Mouse (Mus musculus) heart, postnatal 0 days (tissue): ENCODE results near the gene Scamp5. TPM values are rescaled to one million over a fixed set of nuclear protein-coding genes. Genes with fewer than 3 reads are reported as not detected.
A peak's percentile ranks its signal among the peaks of the same experiment; 100 is the strongest.

ENCODE experiments used
- ATAC-seq: fragments of 200-750 bp; cut with Nextera tagmentation; 2 replicates; pipeline ENCODE4 v1.8.0; 2017; ENCODE audit warnings: low read depth, moderate number of reproducible peaks, moderate library complexity; ENCODE audit not compliant: insufficient read depth
- DNase-seq: peaks from one replicate; pipeline ENCODE4 v3.0.0-alpha.2; 2016; ENCODE audit warnings: low spot score
- H3K27ac ChIP-seq: fragments of 300-500 bp; sonication (generic); 2 replicates; pipeline ENCODE4 v1.5.1; 2014; ENCODE audit warnings: low read depth, mild to moderate bottlenecking
- H3K27me3 ChIP-seq: fragments of 300-500 bp; sonication (generic); 2 replicates; pipeline ENCODE4 v1.6.1; 2014; ENCODE audit warnings: low read length, mixed read lengths; ENCODE audit not compliant: control insufficient read depth, insufficient read depth
- H3K36me3 ChIP-seq: fragments of 300-500 bp; sonication (generic); replicated peaks from 2 replicates; pipeline ENCODE4 v1.6.1; 2014; ENCODE audit warnings: low read length, mixed read lengths; ENCODE audit not compliant: control insufficient read depth, insufficient read depth
- H3K4me1 ChIP-seq: fragments of 300-500 bp; sonication (generic); 2 replicates; pipeline ENCODE4 v1.6.1; 2014; ENCODE audit warnings: antibody characterized with exemption; ENCODE audit not compliant: control insufficient read depth, insufficient read depth
- H3K4me2 ChIP-seq: fragments of 300-500 bp; sonication (generic); 2 replicates; pipeline ENCODE4 v1.6.1; 2014; ENCODE audit warnings: low read depth, mild to moderate bottlenecking, low read length, moderate library complexity
- H3K4me3 ChIP-seq: fragments of 300-500 bp; sonication (generic); 2 replicates; pipeline ENCODE4 v1.5.1; 2014; ENCODE audit warnings: low read depth, low read length
- H3K9ac ChIP-seq: fragments of 300-500 bp; sonication (generic); replicated peaks from 2 replicates; pipeline ENCODE4 v1.6.1; 2014; ENCODE audit warnings: low read depth, low read length, mixed read lengths
- H3K9me3 ChIP-seq: fragments of 300-500 bp; sonication (generic); replicated peaks from 2 replicates; pipeline ENCODE4 v1.6.1; 2016; ENCODE audit warnings: low read length; ENCODE audit not compliant: control insufficient read depth
- CTCF ChIP-seq: IDR thresholded peaks from 2 replicates; pipeline ENCODE4 v1.5.1; 2016; ENCODE audit warnings: antibody characterized with exemption, control low read depth, low read depth
- EP300 ChIP-seq: IDR thresholded peaks from 2 replicates; pipeline ENCODE4 v1.6.1; 2016; ENCODE audit warnings: antibody characterized with exemption, low read depth
- WGBS: fragments of 180-500 bp; shearing (Covaris S2); extraction: QIAGEN DNeasy Blood & Tissue Kit; methylation state at CpG from one replicate; pipeline ENCODE4 v1.1.7; 2014; 5-methylcytosine and 5-hydroxymethylcytosine counted together
- polyA plus RNA-seq: library from polyadenylated mRNA; unstranded; fragments of >200 nt; fragmentation: Nextera tagmentation; extraction: Ambion mirVana; gene quantifications from 2 replicates; pipeline ENCODE4 v1.2.1, GENCODE M21; 2015
- total RNA-seq: library from RNA; depleted of rRNA; stranded (reverse); fragments of >200 nt; gene quantifications from 2 replicates; pipeline ENCODE4 v1.2.3, GENCODE M21; 2014; ENCODE audit warnings: low replicate concordance

The Scamp5 gene
- total and polyA plus RNA-seq, 2 experiments from 2014 or later, result 7.0 to 16.1 TPM

DNA sequence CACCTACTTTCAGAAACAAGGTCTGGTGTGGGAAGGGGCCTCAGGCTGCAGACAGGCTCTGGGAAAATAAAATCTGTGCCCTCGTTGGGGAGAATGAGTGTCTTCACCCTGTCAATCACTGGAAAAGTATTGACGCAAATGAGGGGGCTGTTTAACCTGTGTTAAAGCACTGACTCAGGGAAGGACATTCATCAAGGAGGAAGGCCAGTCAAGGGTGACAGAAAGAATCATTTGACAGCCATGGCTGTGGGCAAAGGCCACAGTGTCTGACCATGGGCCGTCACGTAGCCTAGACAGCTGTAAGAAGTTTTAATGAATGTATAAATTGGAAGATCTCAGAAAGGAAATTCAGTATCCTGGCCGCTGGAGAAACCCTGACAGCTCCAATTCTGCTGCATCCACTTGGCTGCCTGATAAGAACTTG lies 46.2 kb downstream of the Scamp5 start:
- H3K9me3 ChIP-seq, result no peaks in the 10 kb centered on the region
- TF ChIP-seq CTCF (no peak), EP300 (no peak)
- DNase-seq (no peak), ATAC-seq (no peak)
- H3K27me3 ChIP-seq, result no peaks in the 10 kb centered on the region
- peak overlapping the region; percentile 86 for H3K27ac ChIP-seq
- H3K4me2 ChIP-seq, result no peak overlapping the region
- no peak overlapping the region for H3K4me3 ChIP-seq
- H3K36me3 ChIP-seq, result no peaks in the 10 kb centered on the region
- peaks cover 34% of the 10 kb centered on the region for H3K4me1 ChIP-seq
- H3K9ac ChIP-seq, result no peak overlapping the region
- 52% methylated on average over 5 of the region's 5 CpGs for WGBS

DNA sequence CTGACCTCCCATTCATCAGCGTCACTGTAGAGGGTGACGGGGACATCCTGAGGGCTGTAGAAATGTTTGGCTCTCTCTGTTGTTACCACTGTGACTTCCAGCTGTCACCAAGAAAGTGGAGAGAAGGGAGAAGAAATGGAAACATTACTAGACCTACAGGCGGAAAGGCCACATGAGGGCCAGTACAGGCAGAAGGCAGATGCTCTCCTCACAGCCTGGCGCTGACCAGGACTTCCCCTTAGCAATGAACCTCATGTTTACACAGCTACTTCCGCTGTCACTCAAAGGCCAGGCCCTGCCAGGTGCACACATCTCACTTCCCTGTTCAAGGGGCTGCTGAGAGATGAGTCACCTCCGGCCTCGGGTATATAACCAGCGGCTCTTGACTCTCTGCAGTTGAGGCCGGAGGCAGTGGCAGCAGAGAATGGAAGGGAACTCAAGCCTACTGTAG lies 46.7 kb downstream of the Scamp5 start:
- TF ChIP-seq CTCF, result peak; percentile 10; the same call in 1 of the 2 replicates
- 0 out of 2 replicates have a peak, but pooled peaks have one; percentile 24 for TF ChIP-seq EP300
- WGBS, result 35% methylated on average over 9 of the region's 9 CpGs
- Histone ChIP-seq H3K9me3 (no peaks in the 10 kb centered on the region), H3K9ac (no peak overlapping the region), H3K27me3 (no peaks in the 10 kb centered on the region), H3K4me2 (peak overlapping the region; percentile 33; the same call in 1 of the 2 replicates), H3K4me3 (no peak overlapping the region), H3K4me1 (peaks cover 34% of the 10 kb centered on the region), H3K36me3 (no peaks in the 10 kb centered on the region), H3K27ac (peak overlapping the region; percentile 86)
- DNase-seq (peak; percentile 78), ATAC-seq (peak; percentile 52)

- Histone ChIP-seq H3K9ac (peak overlapping the region; percentile 42), H3K4me3 (no peak overlapping the region), H3K4me2 (peak overlapping the region; percentile 33), H3K4me1 (peaks cover 34% of the 10 kb centered on the region), H3K27ac (peak overlapping the region; percentile 86), H3K9me3 (no peaks in the 10 kb centered on the region), H3K27me3 (no peaks in the 10 kb centered on the region), H3K36me3 (no peaks in the 10 kb centered on the region)
- TF ChIP-seq EP300 (no peak; the same call in none of the 2 replicates), CTCF (peak; percentile 31)
- WGBS, result 3% methylated on average over 20 of the region's 20 CpGs
- DNase-seq (peak; percentile 93), ATAC-seq (peak; percentile 92)
Measured at GRCm38 (mm10) chr9:57420321-57421120, 47.3 kb downstream of the Scamp5 start.

DNA sequence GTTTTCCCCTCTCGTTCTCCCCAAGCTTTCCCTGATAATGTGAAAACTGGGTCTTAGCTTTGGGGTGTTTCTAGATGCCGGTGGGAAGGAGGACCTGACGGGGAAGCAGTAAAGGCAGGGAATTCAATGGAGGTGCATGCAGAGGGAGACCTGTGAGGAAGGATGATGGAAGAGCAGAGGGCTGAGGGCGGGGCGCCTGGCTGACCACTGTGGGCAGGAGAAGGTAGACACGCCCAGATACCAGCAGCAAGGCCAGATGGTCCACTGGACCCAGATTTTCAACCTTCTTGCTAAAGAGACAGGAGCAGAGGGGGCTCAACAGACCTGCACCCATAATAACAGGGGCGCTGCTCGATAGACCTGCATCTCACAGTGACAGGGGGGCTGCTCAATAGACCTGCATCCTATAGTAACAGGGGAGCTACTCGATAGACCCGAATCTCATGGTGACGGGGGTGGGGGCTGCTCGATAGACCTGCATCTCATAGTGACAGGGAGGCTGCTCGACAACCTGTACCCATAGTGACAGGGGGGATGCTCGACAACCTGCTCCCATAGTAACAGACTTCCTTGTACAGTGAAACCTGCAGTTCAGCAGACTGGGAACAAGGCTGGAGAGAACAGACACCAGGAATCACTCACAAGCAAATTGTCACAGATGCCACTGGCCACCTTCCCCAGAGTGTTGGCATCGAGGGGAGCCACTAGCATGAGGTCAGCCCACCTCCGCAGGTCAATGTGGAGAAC lies 48.2 kb downstream of the Scamp5 start:
- Histone ChIP-seq H3K27me3 (no peaks in the 10 kb centered on the region), H3K4me1 (peaks cover 34% of the 10 kb centered on the region), H3K9me3 (no peaks in the 10 kb centered on the region), H3K4me3 (no peak overlapping the region), H3K36me3 (no peaks in the 10 kb centered on the region), H3K9ac (peak overlapping the region; percentile 42), H3K4me2 (0 out of 2 replicates have a peak overlapping the region, but pooled peaks have one; percentile 33), H3K27ac (peak overlapping the region; percentile 86)
- 81% methylated on average over 16 of the region's 16 CpGs for WGBS
- DNase-seq (no peak), ATAC-seq (no peak)
- TF ChIP-seq EP300, result no peak
- TF ChIP-seq CTCF, result no peak

DNA sequence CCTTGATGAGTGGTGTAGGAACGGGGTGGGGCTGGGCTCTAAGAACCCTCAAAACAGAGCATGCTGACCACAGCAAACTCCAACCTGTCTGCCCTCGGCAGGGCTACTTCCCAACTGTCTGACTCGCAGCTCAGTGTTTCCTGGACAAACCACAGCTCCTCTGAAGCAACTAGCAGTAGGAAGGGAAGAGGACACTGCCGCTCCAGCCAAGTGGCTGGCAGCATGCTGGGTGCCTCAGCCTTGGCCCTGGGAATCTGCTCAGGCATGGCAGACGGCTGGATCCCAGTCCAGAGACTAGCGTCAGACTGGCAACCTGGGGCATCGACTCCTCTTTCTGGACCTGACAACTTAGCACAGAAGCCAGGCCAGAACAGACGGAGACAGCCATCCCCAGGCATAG lies 50.5 kb downstream of the Scamp5 start:
- no peak for TF ChIP-seq CTCF
- TF ChIP-seq EP300, result no peak
- Histone ChIP-seq H3K36me3 (peaks cover 5% of the 10 kb centered on the region; the same call in 1 of the 2 replicates), H3K9ac (no peak overlapping the region), H3K9me3 (no peaks in the 10 kb centered on the region), H3K27ac (no peak overlapping the region), H3K4me1 (peaks cover 26% of the 10 kb centered on the region), H3K27me3 (no peaks in the 10 kb centered on the region), H3K4me3 (no peak overlapping the region), H3K4me2 (no peak overlapping the region)
- ATAC-seq, result no peak
- 82% methylated on average over 8 of the region's 8 CpGs for WGBS
- DNase-seq, result no peak
